Mouse (Mus musculus) heart, adult 2 months (tissue): ENCODE data around the gene Ralb. TPM values are rescaled to one million over a fixed set of nuclear protein-coding genes. Genes with fewer than 3 reads are reported as not detected.

ENCODE experiments used
- DNase-seq, 2 experiments: peaks; one replicate each; pipeline ENCODE4 v3.0.0; 2021
- H3K27ac ChIP-seq: fragments of 200-600 bp; 2 replicates; pipeline ENCODE4 v1.8.1; 2022
- H3K27me3 ChIP-seq: fragments of 200-500 bp; 2 replicates; pipeline ENCODE4 v1.6.1; 2012; ENCODE audit warnings: mild to moderate bottlenecking, low read length, inconsistent platforms, mixed read lengths; ENCODE audit not compliant: control insufficient read depth, insufficient read depth
- H3K36me3 ChIP-seq: fragments of 200-500 bp; 2 replicates; pipeline ENCODE4 v1.6.1; 2012; ENCODE audit warnings: low read length, inconsistent platforms; ENCODE audit not compliant: control insufficient read depth, insufficient read depth
- H3K4me1 ChIP-seq: fragments of 200-500 bp; 2 replicates; pipeline ENCODE4 v1.6.1; 2011; ENCODE audit warnings: low read length; ENCODE audit not compliant: control insufficient read depth, insufficient read depth
- H3K4me3 ChIP-seq: fragments of 200-600 bp; 2 replicates; pipeline ENCODE4 v1.8.1; 2022
- H3K79me2 ChIP-seq: fragments of 200-500 bp; replicated peaks from 2 replicates; pipeline ENCODE4 v1.6.1; 2012; ENCODE audit warnings: mild to moderate bottlenecking, inconsistent platforms, low read length, moderate library complexity, mixed read lengths; ENCODE audit not compliant: control insufficient read depth, insufficient read depth
- H3K9ac ChIP-seq: fragments of 200-500 bp; 2 replicates; pipeline ENCODE4 v1.6.1; 2012; ENCODE audit warnings: low read depth, mild to moderate bottlenecking, control low read depth, inconsistent platforms, low read length, mixed read lengths
- CTCF ChIP-seq: fragments of 200-600 bp; IDR thresholded peaks from 2 replicates; pipeline ENCODE4 v1.8.1; 2022; ENCODE audit warnings: antibody characterized with exemption, mild to moderate bottlenecking, moderate library complexity
- EP300 ChIP-seq: fragments of 200-500 bp; IDR thresholded peaks from 2 replicates; pipeline ENCODE4 v1.6.1; 2011; ENCODE audit warnings: low read depth, low read length, control low read depth; ENCODE audit not compliant: insufficient read depth
- POLR2A ChIP-seq: fragments of 200-500 bp; IDR thresholded peaks from 2 replicates; pipeline ENCODE4 v1.6.1; 2011; ENCODE audit warnings: mild to moderate bottlenecking, low read depth, low read length, control low read depth; ENCODE audit not compliant: insufficient read depth
- WGBS: fragments of 180-500 bp; shearing (Covaris S2); methylation state at CpG from one replicate; pipeline ENCODE4 v1.1.7; 2018; 5-methylcytosine and 5-hydroxymethylcytosine counted together
- intact Hi-C: fragments of 180-260 bp; cut with DNase I; formaldehyde crosslinking; loops from one replicate; pipeline ENCODE4 v1.15.1; 2025
- polyA plus RNA-seq: library from polyadenylated mRNA; depleted of rRNA; stranded (reverse); fragments of >200 nt; gene quantifications from 2 replicates; pipeline ENCODE4 v1.2.3, GENCODE M21; 2012
- total RNA-seq, 2 experiments: library from RNA; stranded (reverse); gene quantifications; 2 replicates each; pipeline ENCODE4 v1.2.3; 2021

The Ralb gene
- total and polyA plus RNA-seq, 3 experiments, result 23.1 to 30.1 (median 26.9) TPM

DNA sequence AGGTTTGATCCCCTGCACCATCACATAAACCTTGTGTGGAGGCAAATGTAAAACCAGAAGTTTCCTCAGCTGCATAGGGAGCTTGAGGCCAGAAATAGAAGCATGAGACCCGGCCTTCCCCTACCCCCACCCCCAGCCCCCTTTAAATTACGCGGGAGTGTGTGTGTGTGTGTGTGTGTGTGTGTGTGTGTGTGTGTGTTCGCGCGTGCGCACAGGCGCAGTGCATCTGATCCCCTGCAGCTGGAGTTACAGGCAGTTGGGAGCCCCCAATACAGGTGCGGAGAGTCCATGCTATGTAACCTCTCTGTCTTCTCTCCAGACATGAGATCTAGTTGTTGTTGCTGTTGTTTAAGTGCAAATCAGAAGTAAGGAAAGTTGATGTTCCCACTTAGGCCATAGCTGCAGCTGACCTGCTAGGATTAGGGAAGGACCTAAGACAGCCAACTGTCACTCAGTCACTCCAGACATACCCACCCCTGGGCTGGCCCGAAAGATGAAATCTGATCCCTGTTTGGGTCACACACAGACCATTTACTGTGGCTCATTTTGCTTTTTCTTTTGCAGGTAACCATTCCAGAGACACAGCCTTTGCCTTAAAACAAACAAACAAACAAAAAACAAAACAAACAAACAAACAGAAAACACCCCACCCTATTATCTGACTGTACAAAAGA lies 16.5 kb downstream of the Ralb start:
- H3K4me3 ChIP-seq, result no peak overlapping the region
- intact Hi-C loops, result no loop called here
- H3K27ac ChIP-seq, result no peak overlapping the region
- DNase-seq, result no peak
- no peak overlapping the region for H3K9ac ChIP-seq
- peaks cover 4% of the 10 kb centered on the region; the same call in 1 of the 2 replicates for H3K79me2 ChIP-seq
- H3K27me3 ChIP-seq, result no peaks in the 10 kb centered on the region
- peaks cover 13% of the 10 kb centered on the region for H3K4me1 ChIP-seq
- TF ChIP-seq CTCF (no peak), POLR2A (no peak), EP300 (no peak)
- WGBS, result 45% methylated on average over 10 of the region's 10 CpGs
- peaks cover 2% of the 10 kb centered on the region; the same call in 1 of the 2 replicates for H3K36me3 ChIP-seq

DNA sequence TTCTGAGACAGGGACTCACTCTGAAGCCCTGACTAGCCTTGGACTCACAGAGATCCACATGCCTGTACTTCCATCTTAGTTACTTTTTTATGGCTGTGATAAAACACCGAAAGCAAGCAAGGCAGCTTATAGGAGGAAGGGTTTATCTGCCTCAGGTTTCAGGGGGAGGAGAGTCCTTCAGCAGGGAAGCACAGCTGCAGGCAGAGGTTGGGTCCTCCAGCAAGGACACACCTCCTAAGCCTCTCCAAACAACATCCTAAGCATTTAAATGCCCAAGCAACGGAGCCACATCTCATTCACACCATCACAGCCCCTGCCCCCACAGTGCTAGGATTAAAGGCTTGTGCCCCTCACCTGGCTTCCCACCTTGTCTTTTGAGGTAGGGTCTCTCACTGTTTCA lies 18.8 kb downstream of the Ralb start:
- H3K79me2 ChIP-seq, result peaks cover 6% of the 10 kb centered on the region; the same call in 1 of the 2 replicates
- WGBS, result 54% methylated on average over 2 of the region's 2 CpGs
- H3K27ac ChIP-seq, result no peak overlapping the region
- peaks cover 10% of the 10 kb centered on the region for H3K4me1 ChIP-seq
- intact Hi-C loops, result no loop called here
- no peak for TF ChIP-seq POLR2A
- no peak for TF ChIP-seq CTCF
- no peak for TF ChIP-seq EP300
- H3K4me3 ChIP-seq, result no peak overlapping the region
- DNase-seq, result no peak
- H3K27me3 ChIP-seq, result no peaks in the 10 kb centered on the region
- peaks cover 2% of the 10 kb centered on the region; the same call in 1 of the 2 replicates for H3K36me3 ChIP-seq
- no peak overlapping the region for H3K9ac ChIP-seq

DNA sequence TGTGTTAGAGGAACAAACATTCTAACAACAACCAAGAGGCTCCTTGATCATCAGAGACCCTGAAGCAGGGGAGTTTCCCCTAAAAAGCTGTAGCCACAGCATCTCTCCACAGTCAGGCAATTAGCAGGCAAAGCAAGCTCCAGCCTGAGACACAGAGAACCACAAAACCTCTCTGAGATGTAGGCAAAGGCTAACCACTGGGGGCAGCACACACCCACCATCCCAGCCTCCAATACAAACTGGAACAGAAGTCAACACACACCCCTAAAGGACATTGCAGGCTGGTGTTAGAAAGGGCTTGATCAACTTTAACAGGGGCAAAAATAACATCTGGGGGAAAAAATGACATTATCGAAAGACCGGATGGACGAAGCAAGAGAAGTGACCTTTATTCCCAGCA lies 20.1 kb downstream of the Ralb start:
- Histone ChIP-seq H3K27ac (no peak overlapping the region), H3K36me3 (peaks cover 2% of the 10 kb centered on the region; the same call in 1 of the 2 replicates), H3K79me2 (peaks cover 6% of the 10 kb centered on the region; the same call in 1 of the 2 replicates), H3K4me1 (peaks cover 10% of the 10 kb centered on the region), H3K9ac (no peak overlapping the region), H3K27me3 (no peaks in the 10 kb centered on the region), H3K4me3 (no peak overlapping the region)
- DNase-seq, result no peak
- TF ChIP-seq EP300 (0 out of 2 replicates have a peak, but pooled peaks have one; percentile 20), POLR2A (no peak), CTCF (peak; percentile 72)
- WGBS, result 33% methylated on average over 3 of the region's 3 CpGs
- intact Hi-C loops, result no loop called here

DNA sequence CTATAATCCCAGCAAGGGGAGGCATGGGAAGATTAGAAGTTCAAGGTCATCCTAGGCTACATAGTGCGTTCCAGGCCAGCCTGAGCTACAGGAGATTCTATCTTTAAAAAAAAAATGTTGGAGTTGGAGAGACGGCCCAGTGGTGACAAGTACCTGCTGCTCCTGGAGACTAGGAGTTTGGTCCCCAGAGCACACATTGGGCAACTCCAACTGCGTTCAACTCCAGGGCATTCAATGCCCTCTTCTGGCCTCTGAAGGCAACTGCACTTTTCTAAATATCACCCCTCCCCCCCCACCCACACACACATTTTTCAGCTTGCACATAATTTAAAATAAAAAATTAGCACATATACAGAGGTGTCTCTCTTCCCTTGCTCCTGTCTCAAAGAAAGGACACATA lies 21.7 kb downstream of the Ralb start:
- intact Hi-C loops, result no loop called here
- H3K4me1 ChIP-seq, result peaks cover 6% of the 10 kb centered on the region
- TF ChIP-seq CTCF (peak; percentile 63), POLR2A (no peak)
- H3K27me3 ChIP-seq, result no peaks in the 10 kb centered on the region
- H3K36me3 ChIP-seq, result no peaks in the 10 kb centered on the region
- no peak overlapping the region for H3K9ac ChIP-seq
- no peak overlapping the region for H3K4me3 ChIP-seq
- no peak for DNase-seq
- WGBS, result 75% methylated on average over 3 of the region's 3 CpGs
- H3K27ac ChIP-seq, result no peak overlapping the region
- H3K79me2 ChIP-seq, result peaks cover 6% of the 10 kb centered on the region; the same call in 1 of the 2 replicates

DNA sequence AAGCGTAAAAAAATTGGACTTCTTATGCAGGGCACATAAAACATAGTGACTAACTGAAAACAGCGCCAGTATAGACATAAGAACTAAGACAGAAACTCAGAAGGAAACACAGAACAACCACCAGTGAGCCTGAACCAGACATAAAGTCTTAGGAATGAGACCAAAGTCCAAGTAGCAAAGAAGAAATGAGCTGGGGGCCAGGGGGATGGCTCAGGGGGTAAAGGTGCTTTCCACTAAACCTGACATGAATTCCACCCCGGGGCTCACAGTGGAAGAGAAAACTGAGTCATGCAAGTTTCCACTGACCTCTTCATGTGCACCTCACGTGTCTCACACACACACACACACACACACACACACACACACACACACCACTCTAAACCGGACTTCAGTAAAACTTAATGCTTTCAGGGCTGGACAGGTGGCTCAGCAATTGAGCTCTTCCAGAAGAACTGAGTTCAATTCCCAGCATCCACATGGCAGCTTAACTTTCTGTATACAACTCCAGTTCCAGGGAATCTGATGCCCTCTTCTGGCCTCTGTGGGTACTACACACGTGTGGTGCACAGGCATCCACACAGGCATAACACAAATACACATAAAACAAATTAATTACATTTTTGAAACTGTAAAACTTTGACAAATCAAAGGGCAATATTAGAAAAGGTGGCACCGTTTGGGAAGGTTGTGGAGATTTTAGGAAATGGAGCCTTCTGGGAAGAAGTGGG lies 23.2 kb downstream of the Ralb start:
- 95% methylated on average over 7 of the region's 7 CpGs for WGBS
- Histone ChIP-seq H3K27me3 (no peaks in the 10 kb centered on the region), H3K79me2 (peaks cover 4% of the 10 kb centered on the region), H3K4me3 (no peak overlapping the region), H3K27ac (no peak overlapping the region), H3K4me1 (peaks cover 1% of the 10 kb centered on the region; the same call in 1 of the 2 replicates), H3K36me3 (no peaks in the 10 kb centered on the region), H3K9ac (no peak overlapping the region)
- intact Hi-C loops, result no loop called here
- TF ChIP-seq CTCF, result peak; percentile 56
- no peak for TF ChIP-seq POLR2A
- no peak for DNase-seq

DNA sequence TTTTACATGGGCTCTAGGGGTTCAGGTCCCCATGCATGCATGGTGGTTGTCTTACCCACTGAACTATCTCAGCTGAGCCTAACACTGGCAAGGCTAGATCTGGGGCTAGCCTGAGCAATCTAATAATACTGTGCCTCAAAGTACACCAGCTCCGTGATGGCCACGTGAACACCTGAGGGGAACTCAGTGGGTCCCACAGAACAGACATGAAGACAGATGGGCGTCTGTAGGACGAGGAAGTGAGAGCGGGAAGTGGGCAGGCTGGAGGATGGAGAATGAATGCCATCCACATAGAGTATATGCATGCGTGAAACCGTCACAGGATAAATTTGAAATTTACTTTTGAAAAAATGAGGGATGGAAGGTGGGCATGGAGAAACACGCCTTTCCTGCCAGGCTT lies 23.9 kb downstream of the Ralb start:
- 96% methylated on average over 8 of the region's 8 CpGs for WGBS
- Histone ChIP-seq H3K36me3 (no peaks in the 10 kb centered on the region), H3K27ac (no peak overlapping the region), H3K27me3 (no peaks in the 10 kb centered on the region), H3K4me3 (no peak overlapping the region), H3K9ac (no peak overlapping the region), H3K79me2 (peaks cover 4% of the 10 kb centered on the region), H3K4me1 (no peaks in the 10 kb centered on the region)
- no peak for DNase-seq
- intact Hi-C loops, result no loop called here
- TF ChIP-seq POLR2A, result no peak
- TF ChIP-seq CTCF, result no peak
- TF ChIP-seq EP300, result no peak
